Mouse (Mus musculus) forebrain, postnatal 0 days (tissue): ENCODE measurements around the gene Nkiras2. TPM values are rescaled to one million over a fixed set of nuclear protein-coding genes. Genes with fewer than 3 reads are reported as not detected.

Experiments
- ATAC-seq: fragments of 200-750 bp; cut with Nextera tagmentation; 2 replicates; pipeline ENCODE4 v1.8.0; 2017; ENCODE audit warnings: mild to moderate bottlenecking, moderate library complexity
- DNase-seq: peaks from one replicate; pipeline ENCODE4 v3.0.0-alpha.2; 2015
- H3K27ac ChIP-seq: fragments of 300-500 bp; sonication (generic); 2 replicates; pipeline ENCODE4 v1.5.1; 2014; ENCODE audit warnings: low read depth, mild to moderate bottlenecking, antibody characterized with exemption, low read length, moderate library complexity, mixed read lengths
- H3K27me3 ChIP-seq: fragments of 300-500 bp; sonication (generic); 2 replicates; pipeline ENCODE4 v1.6.1; 2014; ENCODE audit warnings: mild to moderate bottlenecking, low read length, mixed read lengths; ENCODE audit not compliant: insufficient read depth
- H3K36me3 ChIP-seq: fragments of 300-500 bp; sonication (generic); 2 replicates; pipeline ENCODE4 v1.6.1; 2014; ENCODE audit warnings: mild to moderate bottlenecking, moderate library complexity; ENCODE audit not compliant: insufficient read depth
- H3K4me1 ChIP-seq: fragments of 300-500 bp; sonication (generic); 2 replicates; pipeline ENCODE4 v1.6.1; 2014; ENCODE audit warnings: antibody characterized with exemption; ENCODE audit not compliant: insufficient read depth
- H3K4me2 ChIP-seq: fragments of 300-500 bp; sonication (generic); 2 replicates; pipeline ENCODE4 v1.6.1; 2014; ENCODE audit warnings: low read depth, mild to moderate bottlenecking, moderate library complexity
- H3K4me3 ChIP-seq: fragments of 300-500 bp; sonication (generic); 2 replicates; pipeline ENCODE4 v1.5.1; 2014; ENCODE audit warnings: low read depth, low read length, mixed read lengths
- H3K9ac ChIP-seq: fragments of 300-500 bp; sonication (generic); 2 replicates; pipeline ENCODE4 v1.6.1; 2014; ENCODE audit warnings: mild to moderate bottlenecking
- H3K9me3 ChIP-seq: fragments of 300-500 bp; sonication (generic); 2 replicates; pipeline ENCODE4 v1.6.1; 2016; ENCODE audit warnings: low read length
- CTCF ChIP-seq: sonication (generic); IDR thresholded peaks from 2 replicates; pipeline ENCODE4 v1.5.1; 2016; ENCODE audit warnings: antibody characterized with exemption, control low read depth, low read depth
- WGBS: fragments of 180-500 bp; shearing (Covaris S2); extraction: QIAGEN DNeasy Blood & Tissue Kit; methylation state at CpG from one replicate; pipeline ENCODE4 v1.1.7; 2014; 5-methylcytosine and 5-hydroxymethylcytosine counted together
- polyA plus RNA-seq: library from polyadenylated mRNA; unstranded; fragments of >200 nt; fragmentation: Nextera tagmentation; extraction: Ambion mirVana; gene quantifications from 2 replicates; pipeline ENCODE4 v1.2.1, GENCODE M21; 2015
- total RNA-seq: library from RNA; depleted of rRNA; stranded (reverse); fragments of >200 nt; gene quantifications from 2 replicates; pipeline ENCODE4 v1.2.3, GENCODE M21; 2014

The Nkiras2 gene
- total and polyA plus RNA-seq, 2 experiments from 2014 or later = 81.1 to 100 TPM

DNA sequence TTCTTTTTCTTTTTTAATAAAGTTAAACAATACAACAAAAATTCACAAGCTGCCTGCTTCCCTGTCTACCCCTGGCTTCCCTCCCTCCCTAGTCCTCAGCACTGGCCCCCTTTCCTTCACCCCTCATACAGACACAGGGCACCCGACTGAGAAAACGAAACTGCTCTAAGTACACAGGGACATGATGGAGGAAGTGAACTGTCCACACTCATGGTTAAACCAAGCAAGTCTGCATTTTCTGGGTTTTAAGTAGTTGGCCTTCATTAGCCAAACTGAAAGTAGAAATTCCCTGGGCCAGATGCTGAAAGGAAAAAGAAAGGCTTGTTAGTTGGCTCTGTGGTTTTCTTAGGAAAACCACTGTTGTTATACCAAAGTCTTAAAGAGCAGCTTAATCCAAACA lies 36.2 kb upstream of the Nkiras2 start:
- Histone ChIP-seq H3K9me3 (no peaks in the 10 kb centered on the region), H3K4me2 (no peak overlapping the region), H3K36me3 (peaks cover 74% of the 10 kb centered on the region), H3K9ac (no peak overlapping the region), H3K27me3 (no peaks in the 10 kb centered on the region), H3K27ac (no peak overlapping the region), H3K4me3 (no peak overlapping the region), H3K4me1 (no peaks in the 10 kb centered on the region)
- 91% methylated on average over 2 of the region's 2 CpGs for WGBS
- TF ChIP-seq CTCF = no peak
- no peak for DNase-seq
- ATAC-seq = no peak

- no peaks in the 10 kb centered on the region for H3K9me3 ChIP-seq
- no peak overlapping the region for H3K9ac ChIP-seq
- no peaks in the 10 kb centered on the region for H3K4me1 ChIP-seq
- DNase-seq (no peak), ATAC-seq (no peak)
- TF ChIP-seq CTCF = no peak
- no peak overlapping the region for H3K4me3 ChIP-seq
- no peak overlapping the region for H3K4me2 ChIP-seq
- H3K36me3 ChIP-seq = peaks cover 83% of the 10 kb centered on the region
- no peaks in the 10 kb centered on the region for H3K27me3 ChIP-seq
- WGBS = 85% methylated on average over 7 of the region's 7 CpGs
- no peak overlapping the region for H3K27ac ChIP-seq
Measured at GRCm38 (mm10) chr11:100584561-100584961, 34.5 kb upstream of the Nkiras2 start.

GRCm38 (mm10) chr11:100585148-100585547 lies 33.9 kb upstream of the Nkiras2 start:
- H3K27me3 ChIP-seq = no peaks in the 10 kb centered on the region
- no peaks in the 10 kb centered on the region for H3K4me1 ChIP-seq
- no peak overlapping the region for H3K27ac ChIP-seq
- DNase-seq (no peak), ATAC-seq (no peak)
- H3K9ac ChIP-seq = no peak overlapping the region
- no peak for TF ChIP-seq CTCF
- no peak overlapping the region for H3K4me3 ChIP-seq
- peaks cover 88% of the 10 kb centered on the region for H3K36me3 ChIP-seq
- no peaks in the 10 kb centered on the region for H3K9me3 ChIP-seq
- 95% methylated on average over 3 of the region's 3 CpGs for WGBS
- no peak overlapping the region for H3K4me2 ChIP-seq

DNA sequence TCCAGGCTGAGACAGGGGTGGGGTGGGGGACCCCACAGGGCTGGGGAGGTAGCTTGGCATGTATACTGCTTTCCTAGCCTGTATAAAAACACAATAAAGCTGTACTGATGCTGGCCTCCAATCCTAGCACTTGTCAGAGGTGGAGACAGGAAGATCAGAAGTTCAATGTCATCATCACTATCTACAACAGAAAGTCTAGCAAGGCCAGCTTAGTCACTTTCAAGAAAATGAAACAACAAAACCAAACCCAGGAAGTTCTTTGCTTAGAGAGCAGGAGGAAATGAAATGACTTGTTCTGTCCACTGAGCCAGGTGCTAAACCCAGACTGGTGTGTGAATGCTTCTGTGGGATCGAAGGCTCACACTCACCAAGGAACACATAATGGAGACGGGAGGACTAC lies 30.6 kb upstream of the Nkiras2 start:
- no peak for DNase-seq
- Histone ChIP-seq H3K4me2 (no peak overlapping the region), H3K27ac (no peak overlapping the region), H3K9ac (no peak overlapping the region), H3K9me3 (no peaks in the 10 kb centered on the region), H3K27me3 (no peaks in the 10 kb centered on the region), H3K4me3 (no peak overlapping the region), H3K36me3 (peaks cover 94% of the 10 kb centered on the region), H3K4me1 (no peaks in the 10 kb centered on the region)
- WGBS = 91% methylated on average over 2 of the region's 2 CpGs
- no peak for TF ChIP-seq CTCF
- no peak for ATAC-seq

DNA sequence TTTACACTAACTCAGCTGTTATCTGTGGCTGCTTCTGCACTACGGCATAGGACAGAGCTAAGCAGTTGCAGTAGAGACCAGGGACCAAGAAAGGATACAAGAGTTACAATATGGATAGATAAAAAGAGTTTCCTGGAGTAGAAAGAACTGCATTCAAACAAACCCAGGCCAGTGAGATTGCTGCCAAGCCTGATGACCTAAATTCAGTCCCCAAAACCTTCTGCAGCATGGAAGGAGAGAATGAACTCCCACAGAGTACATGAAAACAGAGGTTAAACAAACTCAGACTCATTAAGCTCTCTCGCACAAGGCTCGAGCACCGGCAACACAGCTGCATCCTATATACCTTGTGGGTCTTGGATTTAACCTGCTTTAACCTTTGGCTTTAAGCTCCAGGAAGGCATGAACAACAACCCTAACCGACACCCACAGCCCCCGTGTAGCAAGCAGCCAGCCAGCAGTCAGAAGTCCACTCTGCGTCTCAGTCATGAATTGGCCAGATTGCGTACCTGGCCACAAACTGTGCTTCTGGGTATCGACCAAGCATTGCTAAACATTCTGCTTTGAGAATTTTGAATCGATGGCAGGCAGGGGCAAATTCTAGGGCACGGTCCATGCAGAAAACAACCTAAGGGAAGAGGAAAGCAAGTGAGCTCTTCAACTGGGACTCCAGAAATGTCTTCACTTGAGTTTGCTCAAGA lies 26.5 kb upstream of the Nkiras2 start:
- Histone ChIP-seq H3K4me2 (no peak overlapping the region), H3K27me3 (no peaks in the 10 kb centered on the region), H3K36me3 (peaks cover 94% of the 10 kb centered on the region), H3K4me1 (no peaks in the 10 kb centered on the region), H3K9me3 (no peaks in the 10 kb centered on the region), H3K9ac (no peak overlapping the region), H3K4me3 (no peak overlapping the region), H3K27ac (no peak overlapping the region)
- no peak for DNase-seq
- WGBS = 82% methylated on average over 11 of the region's 11 CpGs
- TF ChIP-seq CTCF = no peak
- ATAC-seq = no peak

DNA sequence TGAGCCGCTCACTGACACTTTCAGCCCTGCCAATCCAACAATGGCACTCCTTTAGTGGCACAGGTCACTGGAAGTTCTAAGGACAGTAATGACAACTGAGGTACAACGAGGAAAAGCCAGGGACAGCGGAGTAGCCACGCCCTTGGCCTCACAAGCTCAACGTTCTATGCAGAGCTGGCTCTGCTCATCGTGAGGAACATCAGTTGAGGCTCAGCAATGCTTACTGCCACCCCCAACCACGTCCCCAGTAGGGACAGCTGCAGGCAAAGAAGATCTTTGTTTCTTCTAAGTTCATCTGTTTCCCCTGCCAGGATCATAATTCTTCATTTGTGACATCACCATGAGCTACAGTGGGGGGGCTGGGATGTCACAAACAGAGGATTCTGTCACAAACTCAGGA lies 24.4 kb upstream of the Nkiras2 start:
- Histone ChIP-seq H3K27me3 (no peaks in the 10 kb centered on the region), H3K9me3 (no peaks in the 10 kb centered on the region), H3K4me3 (no peak overlapping the region), H3K9ac (no peak overlapping the region), H3K4me1 (no peaks in the 10 kb centered on the region), H3K36me3 (peaks cover 96% of the 10 kb centered on the region), H3K27ac (no peak overlapping the region), H3K4me2 (no peak overlapping the region)
- no peak for TF ChIP-seq CTCF
- 91% methylated on average over 7 of the region's 7 CpGs for WGBS
- no peak for DNase-seq
- ATAC-seq = no peak

DNA sequence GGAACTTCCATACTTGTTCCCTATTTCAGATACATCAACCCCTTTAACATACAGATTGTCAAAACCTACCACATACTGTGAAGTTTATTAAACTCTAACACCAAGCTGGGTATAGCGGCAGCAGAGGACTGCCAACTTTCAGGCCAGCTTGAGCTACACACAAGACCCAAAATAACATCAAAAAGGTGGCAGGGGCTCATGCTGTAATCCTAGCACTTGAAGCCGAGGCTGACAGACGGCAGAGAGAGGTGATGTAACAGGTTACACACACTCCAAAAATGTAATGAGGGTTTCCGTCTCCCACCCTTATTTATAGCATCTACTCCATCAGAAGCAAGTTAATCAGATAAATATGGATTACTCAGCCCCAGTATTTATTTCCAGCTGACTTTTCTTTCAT lies 23.5 kb upstream of the Nkiras2 start:
- peaks cover 93% of the 10 kb centered on the region for H3K36me3 ChIP-seq
- H3K9me3 ChIP-seq = no peaks in the 10 kb centered on the region
- TF ChIP-seq CTCF = no peak
- H3K27me3 ChIP-seq = no peaks in the 10 kb centered on the region
- no peak overlapping the region for H3K4me3 ChIP-seq
- WGBS = 77% methylated on average over 4 of the region's 4 CpGs
- no peak overlapping the region for H3K4me2 ChIP-seq
- no peaks in the 10 kb centered on the region for H3K4me1 ChIP-seq
- no peak for DNase-seq
- ATAC-seq = no peak
- H3K9ac ChIP-seq = no peak overlapping the region
- H3K27ac ChIP-seq = no peak overlapping the region
